Mouse (Mus musculus): ENCODE measurements around the gene Aicda.
"Not testable (repeated sequence)": the region's sequence is repeated elsewhere in the genome, so short reads cannot be mapped to it uniquely, and the experiment has no call there.

GRCm38 (mm10) chr6:122515762-122516161 lies 37.8 kb upstream of the Aicda start:
- TF ChIP-seq CTCF (conservative IDR thresholded peaks at IDR 0.05 in 1 of 2, IDR thresholded peaks at IDR 0.05 in 1 of 2; ENCODE audit: low read depth in 2 of 2, low read length in 2 of 2); POLR2A (IDR thresholded peaks at IDR 0.05; ENCODE audit: low read depth, low read length); CHD2 (IDR thresholded peaks at IDR 0.05; ENCODE audit: low read length); MAFK (IDR thresholded peaks at IDR 0.05; ENCODE audit: insufficient replicate concordance, low read length); USF1 (IDR thresholded peaks at IDR 0.05; ENCODE audit: low read depth, low read length); EP300 (IDR thresholded peaks at IDR 0.05; ENCODE audit: low read length); NRF1 (IDR thresholded peaks at IDR 0.05; ENCODE audit: low read depth, low read length); MAX (IDR thresholded peaks at IDR 0.05; ENCODE audit: low read length): not testable (repeated sequence)

Data from CH12.LX (cell line).